Mouse (Mus musculus) embryonic fibroblast, embryonic 13.5 days (primary cell): ENCODE measurements around the gene Cdca5.

ENCODE experiments used
- CTCF ChIP-seq: IDR thresholded peaks from 2 replicates; pipeline ENCODE4 v1.5.1; 2011; ENCODE audit warnings: mild to moderate bottlenecking, control low read depth, low read length, moderate library complexity, borderline replicate concordance; ENCODE audit not compliant: insufficient read depth
- POLR2A ChIP-seq: IDR thresholded peaks from 2 replicates; pipeline ENCODE4 v1.6.1; 2011; ENCODE audit warnings: low read depth, mild to moderate bottlenecking, control low read depth, low read length, moderate library complexity

DNA sequence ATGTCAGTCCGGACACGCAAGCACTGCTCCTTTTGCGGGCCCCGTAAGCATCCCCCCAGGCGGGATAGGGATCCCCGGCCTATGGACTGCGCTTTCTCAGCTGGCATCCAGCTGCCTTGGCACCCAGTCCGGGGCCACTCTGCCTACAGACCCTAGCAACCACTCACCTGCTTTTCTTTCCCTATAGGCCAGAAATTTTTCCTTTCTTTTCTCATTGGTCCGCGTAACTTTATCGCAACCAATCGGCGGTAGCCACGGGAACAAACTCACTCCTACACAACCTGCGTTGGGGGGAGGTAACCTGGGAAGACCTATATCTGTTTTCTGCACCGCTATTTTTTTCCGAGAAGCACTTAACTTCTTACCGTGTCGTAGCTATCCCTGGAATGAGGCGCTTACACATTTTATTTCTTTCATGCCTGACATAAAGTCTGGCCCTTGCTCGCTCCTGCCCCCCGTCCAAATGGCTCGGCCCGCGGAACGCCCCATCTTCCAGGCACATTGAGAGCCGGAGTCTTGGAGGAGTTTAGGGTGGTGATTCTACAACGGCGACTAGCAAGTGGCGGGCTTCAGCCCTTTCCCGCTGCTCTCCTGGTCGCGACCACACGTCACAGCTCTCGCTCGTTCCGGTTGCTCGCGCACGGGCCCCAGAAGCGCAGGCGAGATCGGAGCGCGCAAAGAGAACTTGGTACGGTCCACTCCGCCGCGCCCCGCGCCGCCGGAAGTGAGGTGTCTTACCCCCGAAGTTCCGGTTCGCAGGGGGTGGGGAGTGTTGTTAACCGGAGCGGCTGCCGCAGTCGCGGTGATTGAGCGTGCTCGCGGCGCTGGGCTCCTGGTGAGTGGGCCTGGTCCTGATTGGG is 38.3 kb upstream of the Cdca5 start, which contains the start of gene Syvn1:
- TF ChIP-seq POLR2A (peak; percentile 74), CTCF (no peak)
